Mouse (Mus musculus) central nervous system, embryonic 18 days (tissue): ENCODE results near the gene Rac1. TPM values are rescaled to one million over a fixed set of nuclear protein-coding genes. Genes with fewer than 3 reads are reported as not detected.

Experiments
- polyA plus RNA-seq: library from polyadenylated mRNA; depleted of rRNA; stranded (reverse); fragments of >200 nt; gene quantifications from 2 replicates; pipeline ENCODE4 v1.2.3, GENCODE M21; 2012; rRNA removed

The Rac1 gene
- 532 and 542 TPM in 2 replicates for polyA plus RNA-seq

GRCm38 (mm10) chr5:143527486-143528307 is at the start of gene Rac1:
TSS of gene Rac1 (minus strand) at chr5:143528036.

DNA sequence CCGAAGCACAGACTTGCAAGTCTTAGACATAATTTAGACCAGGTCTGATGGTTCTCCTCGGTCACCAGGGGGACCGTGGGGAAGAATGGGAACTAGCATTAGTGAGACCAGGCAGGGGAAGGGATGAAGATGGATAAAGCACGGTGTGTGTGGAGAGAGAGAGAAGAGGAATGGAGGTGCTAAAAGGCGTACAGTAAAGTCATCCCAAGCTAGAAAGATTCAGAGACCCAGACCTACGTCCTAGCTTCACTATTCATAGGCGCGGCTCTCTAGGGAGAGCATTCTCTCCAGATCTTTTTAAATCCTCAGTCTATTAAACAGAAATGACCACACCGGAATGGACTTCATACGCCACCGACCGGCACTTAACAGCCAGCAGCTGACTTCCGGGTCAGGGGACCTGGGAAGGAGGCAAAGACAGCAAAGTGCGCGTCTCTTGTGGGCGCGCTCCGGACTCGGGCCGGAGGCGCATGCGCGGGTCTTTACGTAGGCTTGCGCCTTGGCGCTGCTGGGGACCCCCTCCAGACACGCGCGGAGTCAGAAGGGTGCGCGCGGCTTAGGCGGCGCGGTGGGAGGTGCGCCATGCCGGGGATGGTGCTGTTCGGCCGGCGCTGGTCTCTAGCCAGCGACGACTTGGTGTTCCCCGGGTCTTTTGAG is 63.6 kb downstream of the Rac1 start, which contains the start of gene Daglb:
Gene Daglb (plus strand): TSS at position 485 of the 657 bp plus-strand sequence.

Other genes with a start within 250 kb of the Rac1 start
- gene Zfp853, start 234.4 kb downstream of the Rac1 start, polyA plus RNA-seq, result 7.9 and 8.2 TPM in 2 replicates
- 15.8 and 18.7 TPM in 2 replicates for gene E130309D02Rik, start 212.7 kb downstream of the Rac1 start, polyA plus RNA-seq
- gene Zdhhc4, start 198.8 kb downstream of the Rac1 start, polyA plus RNA-seq, result 55.5 and 60.8 TPM in 2 replicates
- gene Grid2ip, start 170.7 kb downstream of the Rac1 start, polyA plus RNA-seq, result 2.0 and 2.4 TPM in 2 replicates
- gene Kdelr2, start 124.2 kb downstream of the Rac1 start, polyA plus RNA-seq, result 46.2 and 52.4 TPM in 2 replicates
- 15.4 and 15.8 TPM in 2 replicates for gene Daglb, start 63.5 kb downstream of the Rac1 start, polyA plus RNA-seq
- gene Cyth3, start 94.4 kb upstream of the Rac1 start, polyA plus RNA-seq, result 48.5 and 49.3 TPM in 2 replicates
- gene Usp42, start 204.2 kb upstream of the Rac1 start, polyA plus RNA-seq, result 15.4 and 16.9 TPM in 2 replicates